Mouse (Mus musculus): Measurements from ENCODE around the gene Fscn1. TPM values are rescaled to one million over a fixed set of nuclear protein-coding genes. Genes with fewer than 3 reads are reported as not detected.

Fscn1 gene
- polyA plus RNA-seq, 1 experiment: not detected

DNA sequence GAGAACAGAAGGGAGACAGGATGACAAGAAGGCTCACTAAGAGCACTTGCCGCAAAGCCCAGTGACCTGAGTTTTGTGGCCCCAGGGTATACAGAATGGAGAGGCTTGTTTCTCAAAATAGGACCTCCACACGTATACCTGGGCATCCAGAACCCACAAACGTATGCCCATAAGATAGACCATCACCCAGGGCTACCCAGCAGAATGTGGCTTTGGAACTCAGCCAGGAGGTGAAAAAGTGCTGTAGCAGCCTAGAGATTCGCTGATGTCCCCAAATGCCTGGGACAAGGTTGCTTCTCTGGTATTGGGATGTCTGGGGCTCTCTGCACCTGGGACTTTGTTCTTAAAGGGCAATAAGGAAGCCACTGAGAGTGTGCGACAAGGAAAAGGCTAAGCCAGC, 37.9 kb upstream of the Fscn1 start:
- Histone ChIP-seq H3K4me3 (ENCODE audit: insufficient read depth, low read depth, low read length) (no peak overlapping the region), H3K4me1 (ENCODE audit: control insufficient read depth, insufficient read depth, low read length) (peaks cover 11% of the 10 kb centered on the region), H3K27ac (ENCODE audit: insufficient read depth, low read depth, low read length) (no peak overlapping the region)
- TF ChIP-seq POLR2A (IDR thresholded peaks at IDR 0.05; ENCODE audit: insufficient read depth, low read depth, low read length) (no peak), CTCF (IDR thresholded peaks at IDR 0.05; ENCODE audit: insufficient read depth, low read depth, low read length) (no peak)
- 82% methylated on average over 5 of the region's 5 CpGs for WGBS

- 85% methylated on average over 3 of the region's 3 CpGs for WGBS
- TF ChIP-seq POLR2A (IDR thresholded peaks at IDR 0.05; ENCODE audit: insufficient read depth, low read depth, low read length): no peak
- TF ChIP-seq CTCF (IDR thresholded peaks at IDR 0.05; ENCODE audit: insufficient read depth, low read depth, low read length): no peak
- Histone ChIP-seq H3K4me1 (ENCODE audit: control insufficient read depth, insufficient read depth, low read length) (peaks cover 13% of the 10 kb centered on the region), H3K4me3 (ENCODE audit: insufficient read depth, low read depth, low read length) (no peak overlapping the region), H3K27ac (ENCODE audit: insufficient read depth, low read depth, low read length) (no peak overlapping the region)
These were observed 36.4 kb upstream of the Fscn1 start for GRCm38 (mm10) chr5:142923781-142924180.

DNA sequence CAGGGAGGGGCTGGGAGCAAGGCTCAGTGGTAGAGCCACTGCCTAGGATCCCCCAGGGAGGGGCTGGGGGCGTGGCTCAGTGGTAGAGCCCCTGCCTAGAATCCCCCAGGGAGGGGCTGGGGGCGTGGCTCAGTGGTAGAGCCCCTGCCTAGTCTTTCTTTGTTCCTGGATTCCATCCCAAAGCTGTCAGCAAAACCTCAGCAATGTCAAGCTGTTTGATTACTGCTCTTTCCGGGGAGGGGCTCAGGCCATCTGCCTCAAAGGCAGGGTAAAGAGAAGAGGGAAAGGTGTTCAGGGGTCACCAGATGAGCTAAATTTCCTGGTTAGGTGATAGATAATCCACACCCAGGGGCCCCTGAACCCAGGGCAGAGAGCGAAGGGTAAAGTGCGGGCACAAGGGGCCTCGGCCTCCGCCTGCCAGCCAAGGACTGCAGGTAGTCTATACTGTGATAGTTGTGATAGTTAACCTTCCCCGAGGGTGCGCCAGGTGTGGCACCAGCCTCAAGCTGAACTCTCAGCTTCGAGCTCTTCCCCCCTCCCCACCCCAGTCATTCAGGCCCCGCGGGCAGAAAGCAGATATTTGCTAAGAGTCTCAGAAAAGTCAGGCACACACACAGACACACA, 35.7 kb upstream of the Fscn1 start:
- WGBS: 79% methylated on average over 12 of the region's 12 CpGs
- H3K4me3 ChIP-seq (ENCODE audit: insufficient read depth, low read depth, low read length): no peak overlapping the region
- TF ChIP-seq CTCF (IDR thresholded peaks at IDR 0.05; ENCODE audit: insufficient read depth, low read depth, low read length): no peak
- no peak for TF ChIP-seq POLR2A (IDR thresholded peaks at IDR 0.05; ENCODE audit: insufficient read depth, low read depth, low read length)
- peaks cover 15% of the 10 kb centered on the region for H3K4me1 ChIP-seq (ENCODE audit: control insufficient read depth, insufficient read depth, low read length)
- H3K27ac ChIP-seq (ENCODE audit: insufficient read depth, low read depth, low read length): no peak overlapping the region

- no peak for TF ChIP-seq CTCF (IDR thresholded peaks at IDR 0.05; ENCODE audit: insufficient read depth, low read depth, low read length)
- no peak for TF ChIP-seq POLR2A (IDR thresholded peaks at IDR 0.05; ENCODE audit: insufficient read depth, low read depth, low read length)
- WGBS: 51% methylated on average over 13 of the region's 13 CpGs
- Histone ChIP-seq H3K4me3 (ENCODE audit: insufficient read depth, low read depth, low read length) (no peak overlapping the region), H3K27ac (ENCODE audit: insufficient read depth, low read depth, low read length) (no peak overlapping the region), H3K4me1 (ENCODE audit: control insufficient read depth, insufficient read depth, low read length) (peaks cover 5% of the 10 kb centered on the region; the same call in 1 of the 2 replicates)
These were observed 33.8 kb upstream of the Fscn1 start for GRCm38 (mm10) chr5:142926204-142926939.

- 52% methylated on average over 3 of the region's 3 CpGs for WGBS
- TF ChIP-seq CTCF (IDR thresholded peaks at IDR 0.05; ENCODE audit: insufficient read depth, low read depth, low read length): no peak
- TF ChIP-seq POLR2A (IDR thresholded peaks at IDR 0.05; ENCODE audit: insufficient read depth, low read depth, low read length): no peak
- no peak overlapping the region for H3K27ac ChIP-seq (ENCODE audit: insufficient read depth, low read depth, low read length)
These were observed 33.3 kb upstream of the Fscn1 start for GRCm38 (mm10) chr5:142926940-142927228.

DNA sequence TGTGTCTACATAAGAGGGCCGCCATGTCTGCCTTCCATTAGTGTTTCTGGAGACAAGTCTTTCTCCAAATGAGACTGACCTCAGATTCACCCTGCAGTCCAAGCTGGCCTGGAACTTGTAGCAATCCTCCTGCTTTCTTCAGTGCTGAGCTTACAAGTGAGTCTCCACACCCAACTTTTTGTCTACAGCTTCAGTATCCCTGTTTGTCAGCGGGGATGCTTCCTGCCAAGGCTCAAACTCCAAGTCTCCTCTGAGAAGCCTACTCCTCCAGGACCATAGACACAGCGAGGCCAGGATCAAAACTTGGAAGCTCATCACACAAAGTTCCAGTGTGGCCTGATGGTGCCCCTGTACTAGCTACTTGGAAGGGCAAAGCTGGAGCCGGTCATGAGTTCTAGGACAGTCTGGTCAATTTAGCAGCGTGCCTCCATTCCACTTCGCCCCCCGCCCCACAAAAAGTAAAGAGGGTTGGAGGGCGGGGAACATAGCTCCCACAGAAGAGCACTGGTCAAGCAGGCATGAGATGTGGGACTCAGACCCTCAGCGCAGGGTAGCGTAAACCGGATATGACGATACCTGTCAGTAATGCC, 32.7 kb upstream of the Fscn1 start:
- Histone ChIP-seq H3K4me1 (ENCODE audit: control insufficient read depth, insufficient read depth, low read length) (peaks cover 4% of the 10 kb centered on the region; the same call in 1 of the 2 replicates), H3K27ac (ENCODE audit: insufficient read depth, low read depth, low read length) (no peak overlapping the region)

More at GRCm38 (mm10) chr5:142926940-142927228, 33.3 kb upstream of the Fscn1 start:
- Histone ChIP-seq H3K4me1 (ENCODE audit: control insufficient read depth, insufficient read depth, low read length) (peaks cover 4% of the 10 kb centered on the region; the same call in 1 of the 2 replicates), H3K4me3 (ENCODE audit: insufficient read depth, low read depth, low read length) (no peak overlapping the region)

DNA sequence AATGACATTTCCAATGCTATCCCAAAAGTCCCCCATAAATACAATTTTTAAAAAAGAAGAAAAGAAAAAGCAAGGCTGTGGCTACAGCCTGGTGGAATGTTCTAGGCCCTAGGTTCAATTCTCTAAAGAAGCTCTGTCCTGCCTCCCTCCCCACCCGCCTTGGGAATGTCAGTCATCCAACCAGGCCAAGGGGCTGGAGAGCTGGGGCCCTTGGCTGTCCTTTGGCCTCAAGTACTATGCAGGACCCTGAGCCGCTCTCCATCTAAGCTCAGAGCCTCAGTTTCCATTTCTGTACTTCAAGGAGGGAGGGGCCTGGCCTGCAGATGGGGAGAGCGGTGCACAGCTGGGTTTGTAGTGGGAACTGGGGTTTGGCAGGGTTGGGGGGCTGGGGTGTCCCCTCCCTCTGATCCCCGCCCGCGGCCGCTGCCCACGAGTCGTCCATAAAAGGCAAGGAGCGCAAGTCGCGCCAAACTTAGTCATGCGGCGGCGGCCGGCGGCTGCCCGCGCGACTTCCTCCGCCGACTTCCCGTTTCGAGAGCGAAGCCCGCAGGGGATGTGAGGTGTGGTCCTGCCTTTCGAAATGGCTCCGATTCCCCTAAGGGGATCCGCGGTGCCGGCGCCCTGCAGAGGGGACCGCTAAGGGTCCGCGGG, 31.3 kb upstream of the Fscn1 start:
- Histone ChIP-seq H3K27ac (ENCODE audit: insufficient read depth, low read depth, low read length) (no peak overlapping the region), H3K4me1 (ENCODE audit: control insufficient read depth, insufficient read depth, low read length) (peaks cover 4% of the 10 kb centered on the region; the same call in 1 of the 2 replicates), H3K4me3 (ENCODE audit: insufficient read depth, low read depth, low read length) (peak overlapping the region; percentile 51)
- 5% methylated on average over 35 of the region's 35 CpGs for WGBS
- no peak for TF ChIP-seq CTCF (IDR thresholded peaks at IDR 0.05; ENCODE audit: insufficient read depth, low read depth, low read length)
- TF ChIP-seq POLR2A (IDR thresholded peaks at IDR 0.05; ENCODE audit: insufficient read depth, low read depth, low read length): no peak

More for the DNA sequence above, 32.7 kb upstream of the Fscn1 start:
- 96% methylated on average over 12 of the region's 12 CpGs for WGBS
- no peak for TF ChIP-seq CTCF (IDR thresholded peaks at IDR 0.05; ENCODE audit: insufficient read depth, low read depth, low read length)
- no peak for TF ChIP-seq POLR2A (IDR thresholded peaks at IDR 0.05; ENCODE audit: insufficient read depth, low read depth, low read length)
- H3K4me3 ChIP-seq (ENCODE audit: insufficient read depth, low read depth, low read length): no peak overlapping the region

- 17% methylated on average over 4 of the region's 4 CpGs for WGBS
- Histone ChIP-seq H3K4me1 (ENCODE audit: control insufficient read depth, insufficient read depth, low read length) (peaks cover 4% of the 10 kb centered on the region; the same call in 1 of the 2 replicates), H3K4me3 (ENCODE audit: insufficient read depth, low read depth, low read length) (peak overlapping the region; percentile 51), H3K27ac (ENCODE audit: insufficient read depth, low read depth, low read length) (no peak overlapping the region)
- no peak for TF ChIP-seq CTCF (IDR thresholded peaks at IDR 0.05; ENCODE audit: insufficient read depth, low read depth, low read length)
- no peak for TF ChIP-seq POLR2A (IDR thresholded peaks at IDR 0.05; ENCODE audit: insufficient read depth, low read depth, low read length)
These were observed 30.8 kb upstream of the Fscn1 start for GRCm38 (mm10) chr5:142929400-142929752.

Measured in olfactory bulb, adult 2 months (tissue).